Mouse (Mus musculus): ENCODE results near the gene Olfr6. TPM values are rescaled to one million over a fixed set of nuclear protein-coding genes. Genes with fewer than 3 reads are reported as not detected.
"Not testable (repeated sequence)": the region's sequence is repeated elsewhere in the genome, so short reads cannot be mapped to it uniquely, and the experiment has no call there.

Gene Olfr6
- under 1 TPM in 1 of 2 experiments, not detected in 1; 0.05 TPM for total RNA-seq (2021)

GRCm38 (mm10) chr7:106963837-106964236 lies at the start of gene Olfr6:
Gene Olfr6, minus strand, starts transcription at chr7:106963937.
- DNase-seq: no peak

GRCm38 (mm10) chr7:107005972-107006371 lies 42.2 kb upstream of the Olfr6 start, which contains the start of gene Olfr2:
Gene Olfr2, minus strand, starts transcription at chr7:107006072.
- no peak for DNase-seq

GRCm38 (mm10) chr7:107004169-107004568 lies 40.4 kb upstream of the Olfr6 start:
- DNase-seq: no peak

GRCm38 (mm10) chr7:107000798-107001197 lies 37.1 kb upstream of the Olfr6 start:
- no peak for DNase-seq

GRCm38 (mm10) chr7:106985236-106985635 lies 21.5 kb upstream of the Olfr6 start:
- DNase-seq: no peak

- no peak for DNase-seq
Observed at GRCm38 (mm10) chr7:106975353-106975752, 11.6 kb upstream of the Olfr6 start, which contains the start of gene Olfr711. Gene Olfr711, minus strand, starts transcription at chr7:106975453.

GRCm38 (mm10) chr7:106967503-106967902 lies 3.8 kb upstream of the Olfr6 start:
- not testable (repeated sequence) for DNase-seq

- no peak for DNase-seq
Observed at GRCm38 (mm10) chr7:106948212-106948611, 15.5 kb downstream of the Olfr6 start, which contains the start of gene Olfr710. Gene Olfr710, minus strand, starts transcription at chr7:106948312.

- no peak for DNase-seq
Observed at GRCm38 (mm10) chr7:106932119-106932518, 31.6 kb downstream of the Olfr6 start, which contains the start of gene Olfr709-ps1. Gene Olfr709-ps1, minus strand, starts transcription at chr7:106932219.

- DNase-seq: not testable (repeated sequence)
Observed at GRCm38 (mm10) chr7:106920961-106921360, 42.8 kb downstream of the Olfr6 start.

GRCm38 (mm10) chr7:106907676-106908075 lies 56.1 kb downstream of the Olfr6 start, which contains the start of gene Olfr1532-ps1:
Gene Olfr1532-ps1, plus strand, starts transcription at chr7:106908001.
- no peak for DNase-seq

Other genes with a start within 250 kb of the Olfr6 start
- gene Olfr695, start 247.5 kb downstream of the Olfr6 start, total RNA-seq (2021): not detected
- gene Olfr697, start 221.5 kb downstream of the Olfr6 start, total RNA-seq (2021): not detected
- gene Olfr698, start 208.5 kb downstream of the Olfr6 start, total RNA-seq (2021): not detected
- gene Olfr699, start 170.7 kb downstream of the Olfr6 start, total RNA-seq (2021): not detected
- gene Olfr700, start 155.1 kb downstream of the Olfr6 start, total RNA-seq (2021): not detected
- gene Olfr701, start 149.8 kb downstream of the Olfr6 start, total RNA-seq (2021): not detected
- gene Olfr702, start 130.0 kb downstream of the Olfr6 start, total RNA-seq (2021): not detected
- not detected for gene Olfr703, start 120.6 kb downstream of the Olfr6 start, total RNA-seq (2021)
- gene Olfr704, start 100.8 kb downstream of the Olfr6 start, total RNA-seq (2021): not detected
- gene Olfr705, start 87.0 kb downstream of the Olfr6 start, total RNA-seq (2021): not detected
- gene Olfr706, start 75.8 kb downstream of the Olfr6 start, total RNA-seq (2021): not detected
- not detected for gene Olfr707, start 62.7 kb downstream of the Olfr6 start, total RNA-seq (2021)
- not detected for gene Olfr1532-ps1, start 55.9 kb downstream of the Olfr6 start, total RNA-seq (2021)
- not detected for gene Olfr709-ps1, start 31.7 kb downstream of the Olfr6 start, total RNA-seq (2021)
- not detected for gene Olfr710, start 15.6 kb downstream of the Olfr6 start, total RNA-seq (2021)
- gene Olfr711, start 11.5 kb upstream of the Olfr6 start, total RNA-seq (2021): not detected
- gene Olfr2, start 42.1 kb upstream of the Olfr6 start, total RNA-seq (2021): not detected
- not detected for gene Olfr713, start 67.2 kb upstream of the Olfr6 start, total RNA-seq (2021)
- not detected for gene Olfr714, start 107.0 kb upstream of the Olfr6 start, total RNA-seq (2021)
- gene Olfr17, start 129.3 kb upstream of the Olfr6 start, total RNA-seq (2021): not detected
- gene Olfr715b, start 146.4 kb upstream of the Olfr6 start, total RNA-seq (2021): not detected
- not detected for gene Olfr715, start 167.1 kb upstream of the Olfr6 start, total RNA-seq (2021)
- not detected for gene Olfr716, start 174.4 kb upstream of the Olfr6 start, total RNA-seq (2021)
- not detected for gene Nlrp14, start 203.1 kb upstream of the Olfr6 start, total RNA-seq (2021)
- not detected for gene Rbmxl2, start 245.5 kb upstream of the Olfr6 start, total RNA-seq (2021)

Measured in layer of hippocampus, postnatal 36 days (tissue).